Comparison of ENCODE assay signal across 10 mouse cellular contexts in genomic region chr5:34908726-34909633, GRCm38 (mm10). TPM values are rescaled to one million over a fixed set of nuclear protein-coding genes. Genes with fewer than 3 reads are reported as not detected.
A peak's percentile ranks its signal among the peaks of the same experiment; 100 is the strongest.
DNase-seq lines count a peak whose midpoint lies in the region; ATAC-seq and TF ChIP-seq lines count a peak whose summit lies in the region.
"Had no signal": no experiment of that assay in that cellular context is flagged by ENCODE, and none has a peak within 500 bp of the region (broad histone marks: within the 10 kb centered on the region; RNA-seq: fewer than 3 reads in every experiment).

No protein-coding gene starts in this region.

- H3K4me2 ChIP-seq in heart, embryonic 15.5 days = no peak overlapping the region
- no peak overlapping the region for H3K4me2 ChIP-seq in liver, embryonic 14.5 days (ENCODE audit: low read depth)
- H3K4me2 ChIP-seq in stomach, embryonic 16.5 days (ENCODE audit: low read depth, low read length) = no peak overlapping the region
- no peak overlapping the region for H3K4me2 ChIP-seq in hindbrain, postnatal 0 days (ENCODE audit: low read depth, low read length)
- H3K4me2 ChIP-seq: hindbrain, embryonic 14.5 days had no signal

- peaks cover 36% of the 10 kb centered on the region for H3K36me3 ChIP-seq in heart, embryonic 15.5 days
- peaks cover 10% of the 10 kb centered on the region for H3K36me3 ChIP-seq in liver, embryonic 14.5 days (replicated peaks; ENCODE audit: control insufficient read depth, insufficient read depth, low read depth)
- peaks cover 14% of the 10 kb centered on the region for H3K36me3 ChIP-seq in stomach, embryonic 16.5 days (ENCODE audit: control insufficient read depth, insufficient read depth, low read length)
- H3K36me3 ChIP-seq in hindbrain, postnatal 0 days (ENCODE audit: insufficient read depth, low read length) = peaks cover 52% of the 10 kb centered on the region

- peaks cover 12% of the 10 kb centered on the region for H3K4me1 ChIP-seq in heart, embryonic 15.5 days (replicated peaks)
- peaks cover 23 to 24% of the 10 kb centered on the region in 2 experiments for H3K4me1 ChIP-seq in liver, embryonic 14.5 days (replicated peaks; ENCODE audit: control insufficient read depth in 2 of 2, insufficient read depth in 2 of 2, low read length in 1 of 2)
- H3K4me1 ChIP-seq in stomach, embryonic 16.5 days (ENCODE audit: control insufficient read depth, insufficient read depth, low read length) = peaks cover 11% of the 10 kb centered on the region; the same call in 1 of the 2 replicates
- H3K4me1 ChIP-seq in hindbrain, postnatal 0 days (ENCODE audit: insufficient read depth, low read length) = no peaks in the 10 kb centered on the region

- intact Hi-C loops in heart, postnatal 25 days (cut with DNase I) = no loop called here

- ATAC-seq in heart, embryonic 15.5 days (replicated peaks; ENCODE audit: insufficient number of reproducible peaks, insufficient read depth, low FRiP score, low read depth) = no peak
- ATAC-seq in erythroblast, adult 5-6 weeks (replicated peaks; ENCODE audit: low FRiP score, poor library complexity, severe bottlenecking) = peak; percentile 8; the same call in 1 of the 2 replicates
- ATAC-seq in liver, embryonic 14.5 days (ENCODE audit: insufficient read depth) = no peak
- ATAC-seq in stomach, embryonic 16.5 days (ENCODE audit: insufficient read depth, low FRiP score) = peak; percentile 62
- ATAC-seq in hindbrain, postnatal 0 days = no peak

- no peaks in the 10 kb centered on the region for H3K9me3 ChIP-seq in heart, embryonic 15.5 days (replicated peaks)
- H3K9me3 ChIP-seq in liver, embryonic 14.5 days (ENCODE audit: control insufficient read depth, low read length) = no peaks in the 10 kb centered on the region
- H3K9me3 ChIP-seq in stomach, embryonic 16.5 days (replicated peaks; ENCODE audit: control insufficient read depth, low read length) = no peaks in the 10 kb centered on the region
- H3K9me3 ChIP-seq in hindbrain, postnatal 0 days (ENCODE audit: low read length) = no peaks in the 10 kb centered on the region

- 64% methylated on average over 9 of the region's 9 CpGs for WGBS in heart, embryonic 15.5 days
- 74% methylated on average over 9 of the region's 9 CpGs for WGBS in liver, embryonic 14.5 days (ENCODE audit: insufficient replicate concordance)
- 54% methylated on average over 9 of the region's 9 CpGs for WGBS in stomach, embryonic 16.5 days
- 65% methylated on average over 9 of the region's 9 CpGs for WGBS in hindbrain, postnatal 0 days

- H3K4me3 ChIP-seq in heart, embryonic 15.5 days = no peak overlapping the region
- no peak overlapping the region for H3K4me3 ChIP-seq in liver, embryonic 14.5 days (ENCODE audit: insufficient read depth in 1 of 2, low read depth in 2 of 2, low read length in 2 of 2)
- H3K4me3 ChIP-seq in stomach, embryonic 16.5 days (replicated peaks; ENCODE audit: low read length) = no peak overlapping the region
- H3K4me3 ChIP-seq in hindbrain, postnatal 0 days (ENCODE audit: low read length) = no peak overlapping the region

- H3K27ac ChIP-seq in heart, embryonic 15.5 days = peak overlapping the region; percentile 46; the same call in 1 of the 2 replicates
- peak overlapping the region; percentile 95 for H3K27ac ChIP-seq in liver, embryonic 14.5 days
- H3K27ac ChIP-seq in stomach, embryonic 16.5 days (ENCODE audit: low read length) = peak overlapping the region; percentile 81
- H3K27ac ChIP-seq in hindbrain, postnatal 0 days = no peak overlapping the region
- H3K27ac ChIP-seq: hindbrain, embryonic 14.5 days; macrophage had no signal

- H3K9ac ChIP-seq in heart, embryonic 15.5 days = no peak overlapping the region
- peak overlapping the region; percentile 62 for H3K9ac ChIP-seq in liver, embryonic 14.5 days (replicated peaks)
- H3K9ac ChIP-seq in stomach, embryonic 16.5 days (ENCODE audit: low read length) = peak overlapping the region; percentile 5; the same call in 1 of the 2 replicates
- no peak overlapping the region for H3K9ac ChIP-seq in hindbrain, postnatal 0 days (replicated peaks; ENCODE audit: low read length)
- H3K9ac ChIP-seq: hindbrain, embryonic 14.5 days had no signal

- no peaks in the 10 kb centered on the region for H3K27me3 ChIP-seq in heart, embryonic 15.5 days
- no peaks in the 10 kb centered on the region for H3K27me3 ChIP-seq in liver, embryonic 14.5 days (ENCODE audit: control insufficient read depth, insufficient read depth, low read length)
- no peaks in the 10 kb centered on the region for H3K27me3 ChIP-seq in stomach, embryonic 16.5 days (ENCODE audit: control insufficient read depth, insufficient read depth, low read length)
- H3K27me3 ChIP-seq in hindbrain, postnatal 0 days (ENCODE audit: insufficient read depth, low read length) = no peaks in the 10 kb centered on the region

- no peak for DNase-seq in heart, postnatal 25 days (ENCODE audit: low spot score)
- DNase-seq in liver, embryonic 14.5 days (ENCODE audit: low read depth in 3 of 3, low spot score in 3 of 3) = no peak
- no peak for DNase-seq in embryo, embryonic 10.5 days (ENCODE audit: low spot score)
- no peak for DNase-seq in hindbrain, postnatal 0 days (ENCODE audit: low spot score)
- no peak for DNase-seq in right cerebral cortex, postnatal 14 days

- no peak for TF ChIP-seq CTCF in liver, embryonic 14.5 days (IDR thresholded peaks at IDR 0.05; ENCODE audit: low read depth)
- no peak for TF ChIP-seq CTCF in hindbrain, postnatal 0 days (IDR thresholded peaks at IDR 0.05; ENCODE audit: low read depth)

- TF ChIP-seq EP300 in liver, embryonic 14.5 days (IDR thresholded peaks at IDR 0.05; ENCODE audit: low read depth) = no peak

RNA-seq across cellular contexts. Expression of gene Msantd1, which starts 1.2 kb away (rescaled TPM):
- polyA plus RNA-seq in heart, embryonic 15.5 days (2015; fragmentation: Nextera tagmentation; extraction: Ambion mirVana) = 0.27 TPM in 1 of 2 replicates, not detected in the other
- total RNA-seq in heart, postnatal 25 days (2021) = under 1 TPM; 0.52 to 0.61 TPM
- total RNA-seq in erythroblast, adult 5-6 weeks (2015; ENCODE audit: low replicate concordance) = not detected in 2 replicates
- 8.2 TPM in 1 of 2 replicates, not detected in the other for total RNA-seq in erythroblast, adult 5-6 weeks (2017; ENCODE audit: low replicate concordance)
- 0.90 and 1.2 TPM in 2 replicates for polyA plus RNA-seq in liver, embryonic 14.5 days (2012; rRNA removed)
- 0.17 and 0.27 TPM in 2 replicates for polyA plus RNA-seq in liver, embryonic 14.5 days (2014; fragmentation: Nextera tagmentation; extraction: Ambion mirVana)
- polyA plus RNA-seq in stomach, embryonic 16.5 days (2015; fragmentation: Nextera tagmentation; extraction: Ambion mirVana) = 0.59 and 0.65 TPM in 2 replicates
- total RNA-seq in hindbrain, postnatal 0 days (2014; rRNA removed) = 8.8 and 10.0 TPM in 2 replicates
- 5.9 and 7.8 TPM in 2 replicates for polyA plus RNA-seq in hindbrain, postnatal 0 days (2015; fragmentation: Nextera tagmentation; extraction: Ambion mirVana)

RNA-seq across cellular contexts. Expression of gene Rgs12, which starts 40.3 kb away (rescaled TPM):
- 28.7 and 35.0 TPM in 2 replicates for polyA plus RNA-seq in heart, embryonic 15.5 days (2015; fragmentation: Nextera tagmentation; extraction: Ambion mirVana)
- 10 to 100 TPM; 16.0 to 16.2 TPM for total RNA-seq in heart, postnatal 25 days (2021)
- 6.7 and 13.6 TPM in 2 replicates for total RNA-seq in erythroblast, adult 5-6 weeks (2015; ENCODE audit: low replicate concordance)
- total RNA-seq in erythroblast, adult 5-6 weeks (2017; ENCODE audit: low replicate concordance) = 23.3 and 25.0 TPM in 2 replicates
- 18.7 and 21.7 TPM in 2 replicates for polyA plus RNA-seq in liver, embryonic 14.5 days (2012; rRNA removed)
- 17.1 and 20.4 TPM in 2 replicates for polyA plus RNA-seq in liver, embryonic 14.5 days (2014; fragmentation: Nextera tagmentation; extraction: Ambion mirVana)
- polyA plus RNA-seq in stomach, embryonic 16.5 days (2015; fragmentation: Nextera tagmentation; extraction: Ambion mirVana) = 31.8 and 34.4 TPM in 2 replicates
- total RNA-seq in hindbrain, postnatal 0 days (2014; rRNA removed) = 57.9 and 62.5 TPM in 2 replicates
- 32.3 and 35.1 TPM in 2 replicates for polyA plus RNA-seq in hindbrain, postnatal 0 days (2015; fragmentation: Nextera tagmentation; extraction: Ambion mirVana)

Comparison
In these comparisons a context has a peak if more than half of its experiments do, and no peak if none do; other contexts are left out.
1. ATAC-seq: peak in erythroblast, adult 5-6 weeks (single experiment) and stomach, embryonic 16.5 days (single experiment); none in heart, embryonic 15.5 days (single experiment), liver, embryonic 14.5 days (single experiment) and hindbrain, postnatal 0 days (single experiment).
2. H3K9ac ChIP-seq: peak in liver, embryonic 14.5 days (single experiment) and stomach, embryonic 16.5 days (single experiment); none in heart, embryonic 15.5 days (single experiment) and hindbrain, postnatal 0 days (single experiment).